Mouse (Mus musculus): ENCODE results near the gene H2-M10.1. TPM values are rescaled to one million over a fixed set of nuclear protein-coding genes. Genes with fewer than 3 reads are reported as not detected.
"Not testable (repeated sequence)": the region's sequence is repeated elsewhere in the genome, so short reads cannot be mapped to it uniquely, and the experiment has no call there.

Gene H2-M10.1
- polyA plus RNA-seq, 1 experiment from 2014 or later: not detected

DNA sequence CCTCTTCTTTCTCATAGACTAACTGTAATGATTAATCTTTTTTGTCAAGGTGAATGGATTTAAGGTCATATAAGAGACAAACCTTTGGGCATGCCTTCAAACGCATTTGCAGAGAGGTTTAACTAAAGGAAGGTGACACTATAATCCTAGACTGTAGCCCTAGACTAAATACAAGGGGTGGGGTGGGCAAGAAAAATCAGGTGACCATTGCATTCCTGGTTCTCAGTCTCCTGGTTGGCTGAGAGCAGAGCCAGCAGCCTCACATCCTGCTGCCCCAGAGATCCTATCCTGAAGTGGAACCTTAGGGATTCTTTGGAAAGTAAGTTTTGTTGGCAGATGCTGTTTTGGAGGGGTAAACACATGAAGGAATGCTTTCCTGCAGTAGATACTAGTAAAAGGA lies 16.7 kb downstream of the H2-M10.1 start:
- Histone ChIP-seq H3K27ac (ENCODE audit: low read length) (no peak overlapping the region), H3K9ac (replicated peaks; ENCODE audit: low read depth, low read length) (no peak overlapping the region), H3K4me3 (replicated peaks; ENCODE audit: low read length) (no peak overlapping the region), H3K27me3 (replicated peaks; ENCODE audit: control insufficient read depth, insufficient read depth, low read length) (no peaks in the 10 kb centered on the region), H3K4me2 (ENCODE audit: low read length) (no peak overlapping the region), H3K4me1 (replicated peaks; ENCODE audit: control insufficient read depth, insufficient read depth, low read length) (peaks cover 3% of the 10 kb centered on the region), H3K36me3 (ENCODE audit: control insufficient read depth, insufficient read depth) (no peaks in the 10 kb centered on the region), H3K9me3 (ENCODE audit: control insufficient read depth, low read length) (no peaks in the 10 kb centered on the region)
- WGBS: 38% methylated on average over 1 of the region's 1 CpGs
- ATAC-seq: no peak

DNA sequence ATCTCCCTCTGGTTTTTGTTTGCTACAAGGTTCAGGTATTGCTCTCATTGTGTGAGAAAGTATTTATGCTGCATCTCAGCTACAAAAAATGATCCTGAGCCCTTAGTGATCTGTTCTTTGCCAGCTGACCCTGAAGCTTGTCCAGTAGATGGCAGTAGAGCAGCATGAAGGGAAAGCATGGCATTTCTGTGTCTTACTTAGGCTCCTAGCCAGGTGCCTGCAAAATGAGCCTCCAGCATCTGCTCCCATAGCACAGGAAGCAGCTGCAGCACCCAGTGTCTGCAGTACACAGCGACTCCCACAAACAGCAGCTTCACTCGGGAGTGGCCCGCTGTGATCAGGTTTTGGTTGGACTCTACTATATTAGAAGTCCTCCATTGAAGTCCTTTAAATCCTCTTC lies 17.1 kb downstream of the H2-M10.1 start:
- not testable (repeated sequence) for H3K9ac ChIP-seq (replicated peaks; ENCODE audit: low read depth, low read length); H3K4me3 ChIP-seq (replicated peaks; ENCODE audit: low read length); H3K27ac ChIP-seq (ENCODE audit: low read length); H3K9me3 ChIP-seq (ENCODE audit: control insufficient read depth, low read length); H3K27me3 ChIP-seq (replicated peaks; ENCODE audit: control insufficient read depth, insufficient read depth, low read length); H3K4me2 ChIP-seq (ENCODE audit: low read length); H3K36me3 ChIP-seq (ENCODE audit: control insufficient read depth, insufficient read depth); H3K4me1 ChIP-seq (replicated peaks; ENCODE audit: control insufficient read depth, insufficient read depth, low read length)
- peak; percentile 72 for ATAC-seq
- WGBS: 3% methylated on average over 3 of the region's 3 CpGs

DNA sequence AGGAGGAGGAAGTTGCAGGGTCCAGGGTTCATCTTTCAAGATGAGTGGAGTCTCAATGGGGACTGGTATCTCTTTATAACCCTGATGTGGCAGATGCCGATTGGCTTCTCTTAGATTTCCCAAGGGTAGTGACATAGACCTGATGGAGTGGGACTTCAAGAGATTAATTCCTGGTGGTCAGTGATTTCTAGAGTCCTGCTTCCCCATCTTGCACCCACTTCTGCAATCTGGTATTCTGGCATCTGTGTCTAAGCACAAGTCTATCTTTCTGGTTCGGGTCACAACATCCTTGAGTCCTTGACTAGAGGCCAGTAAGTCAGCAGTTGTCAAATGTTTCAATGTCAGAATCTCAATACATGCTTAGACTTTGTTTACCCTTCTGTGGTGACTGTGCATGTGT lies 39.6 kb downstream of the H2-M10.1 start, which contains the start of gene H2-M10.2:
Gene H2-M10.2 (minus strand): TSS at position 101 of the 400 bp plus-strand sequence.
- ATAC-seq: no peak
- Histone ChIP-seq H3K4me2 (ENCODE audit: low read length) (no peak within 1 kb of the TSS), H3K4me3 (replicated peaks; ENCODE audit: low read length) (no peak within 1 kb of the TSS), H3K9ac (replicated peaks; ENCODE audit: low read depth, low read length) (no peak within 1 kb of the TSS), H3K36me3 (ENCODE audit: control insufficient read depth, insufficient read depth) (peaks cover 4% of the 10 kb centered on the region; the same call in 1 of the 2 replicates), H3K27me3 (replicated peaks; ENCODE audit: control insufficient read depth, insufficient read depth, low read length) (no peaks in the 10 kb centered on the region), H3K4me1 (replicated peaks; ENCODE audit: control insufficient read depth, insufficient read depth, low read length) (no peaks in the 10 kb centered on the region), H3K9me3 (ENCODE audit: control insufficient read depth, low read length) (peaks cover 2% of the 10 kb centered on the region; the same call in 1 of the 2 replicates), H3K27ac (ENCODE audit: low read length) (no peak within 1 kb of the TSS)
- WGBS: 94% methylated on average over 2 of the region's 2 CpGs

DNA sequence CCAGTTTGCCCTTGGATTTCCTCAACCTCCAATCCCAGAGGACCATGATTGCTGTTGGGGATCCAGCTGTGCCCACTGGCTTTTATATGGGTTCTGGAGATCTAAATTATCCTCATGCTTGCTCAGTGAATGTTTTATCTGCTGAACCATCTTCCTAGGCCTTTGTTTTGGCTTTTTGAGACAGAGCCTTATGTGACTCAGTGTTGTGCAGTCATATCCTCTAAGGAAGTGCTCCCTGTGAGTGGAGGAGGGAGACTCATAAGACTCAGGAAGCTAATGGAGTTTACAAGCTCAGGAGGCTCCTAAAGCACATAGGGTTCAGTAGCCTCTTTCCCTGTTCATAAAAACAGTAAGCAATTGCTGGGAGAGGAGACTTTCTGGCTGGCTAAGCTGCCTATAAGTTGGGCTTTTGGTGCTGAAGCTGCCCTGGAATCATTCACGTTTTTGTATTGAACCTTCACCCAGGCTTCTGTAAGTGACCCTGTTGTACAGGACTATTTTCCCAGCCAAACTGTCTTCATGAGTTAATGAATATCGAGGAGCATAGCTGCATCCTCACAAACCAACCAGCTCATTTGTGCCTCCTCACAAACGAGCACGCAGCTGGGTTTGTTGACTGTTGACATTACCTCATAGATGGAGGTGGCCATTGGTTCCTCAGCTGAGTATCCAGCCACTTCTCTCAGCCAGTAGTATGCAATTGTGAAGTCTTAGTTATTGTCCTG lies 44.3 kb downstream of the H2-M10.1 start:
- Histone ChIP-seq H3K4me1 (replicated peaks; ENCODE audit: control insufficient read depth, insufficient read depth, low read length) (no peaks in the 10 kb centered on the region), H3K9me3 (ENCODE audit: control insufficient read depth, low read length) (peaks cover 2% of the 10 kb centered on the region; the same call in 1 of the 2 replicates), H3K27ac (ENCODE audit: low read length) (no peak overlapping the region), H3K4me3 (replicated peaks; ENCODE audit: low read length) (no peak overlapping the region), H3K9ac (replicated peaks; ENCODE audit: low read depth, low read length) (no peak overlapping the region), H3K36me3 (ENCODE audit: control insufficient read depth, insufficient read depth) (peaks cover 17% of the 10 kb centered on the region), H3K27me3 (replicated peaks; ENCODE audit: control insufficient read depth, insufficient read depth, low read length) (no peaks in the 10 kb centered on the region), H3K4me2 (ENCODE audit: low read length) (no peak overlapping the region)
- no peak for ATAC-seq
- 91% methylated on average over 4 of the region's 4 CpGs for WGBS

DNA sequence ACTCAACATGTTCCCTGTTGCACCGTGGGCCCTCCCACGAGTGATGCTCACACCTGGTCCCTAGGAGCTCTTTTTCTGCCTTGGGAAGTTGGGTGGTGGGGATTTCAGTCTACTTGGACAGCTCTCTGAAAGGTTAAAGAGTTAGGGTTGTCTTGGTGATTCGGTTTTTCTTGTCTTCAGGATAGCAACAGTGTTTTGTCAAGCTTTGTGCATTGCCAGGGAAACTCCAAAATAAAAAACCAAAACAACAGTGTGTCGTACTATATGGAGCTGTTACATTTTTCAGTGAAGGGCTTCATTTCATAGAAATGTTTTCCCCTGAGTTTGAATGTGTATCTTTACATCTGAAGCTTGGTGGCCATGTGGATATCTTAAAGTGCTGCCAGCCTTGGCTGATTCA lies 51.2 kb downstream of the H2-M10.1 start:
- Histone ChIP-seq H3K9ac (replicated peaks; ENCODE audit: low read depth, low read length) (no peak overlapping the region), H3K4me3 (replicated peaks; ENCODE audit: low read length) (no peak overlapping the region), H3K9me3 (ENCODE audit: control insufficient read depth, low read length) (no peaks in the 10 kb centered on the region), H3K27ac (ENCODE audit: low read length) (no peak overlapping the region), H3K36me3 (ENCODE audit: control insufficient read depth, insufficient read depth) (peaks cover under 1% of the 10 kb centered on the region; the same call in 1 of the 2 replicates), H3K4me2 (ENCODE audit: low read length) (no peak overlapping the region), H3K4me1 (replicated peaks; ENCODE audit: control insufficient read depth, insufficient read depth, low read length) (peaks cover 32% of the 10 kb centered on the region), H3K27me3 (replicated peaks; ENCODE audit: control insufficient read depth, insufficient read depth, low read length) (no peaks in the 10 kb centered on the region)
- WGBS: 95% methylated on average over 4 of the region's 4 CpGs
- no peak for ATAC-seq

DNA sequence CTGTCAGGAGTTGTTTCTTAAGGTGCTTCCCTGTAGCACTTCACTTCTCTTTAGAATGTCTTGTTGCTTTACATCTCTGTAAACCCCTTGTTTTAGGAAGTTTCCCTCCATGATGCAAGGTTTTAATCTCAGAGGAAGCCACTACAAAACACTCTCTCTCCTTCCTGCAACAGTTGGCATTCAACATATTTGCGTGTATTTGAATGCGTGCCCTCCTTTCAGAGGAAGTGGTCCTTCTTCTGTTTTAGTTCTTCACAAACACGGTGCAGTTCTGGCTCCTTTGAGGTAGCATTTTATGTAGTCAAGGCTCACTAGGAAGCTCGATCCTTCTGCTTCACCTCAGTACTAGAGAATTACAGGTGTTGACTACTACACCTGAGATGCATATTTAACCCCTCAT lies 52.2 kb downstream of the H2-M10.1 start:
- H3K9me3 ChIP-seq (ENCODE audit: control insufficient read depth, low read length): no peaks in the 10 kb centered on the region
- no peaks in the 10 kb centered on the region for H3K27me3 ChIP-seq (replicated peaks; ENCODE audit: control insufficient read depth, insufficient read depth, low read length)
- H3K4me3 ChIP-seq (replicated peaks; ENCODE audit: low read length): no peak overlapping the region
- H3K9ac ChIP-seq (replicated peaks; ENCODE audit: low read depth, low read length): no peak overlapping the region
- WGBS: 85% methylated on average over 4 of the region's 4 CpGs
- H3K4me1 ChIP-seq (replicated peaks; ENCODE audit: control insufficient read depth, insufficient read depth, low read length): peaks cover 33% of the 10 kb centered on the region
- H3K27ac ChIP-seq (ENCODE audit: low read length): no peak overlapping the region
- H3K36me3 ChIP-seq (ENCODE audit: control insufficient read depth, insufficient read depth): no peaks in the 10 kb centered on the region
- H3K4me2 ChIP-seq (ENCODE audit: low read length): no peak overlapping the region
- ATAC-seq: no peak

Other genes with a start within 250 kb of the H2-M10.1 start
- not detected in 2 replicates for gene Gm19684, start 204.5 kb downstream of the H2-M10.1 start, polyA plus RNA-seq (2015; fragmentation: Nextera tagmentation; extraction: Ambion mirVana)
- gene Gm7030, start 196.7 kb downstream of the H2-M10.1 start, polyA plus RNA-seq (2015; fragmentation: Nextera tagmentation; extraction: Ambion mirVana): not detected in 2 replicates
- gene Gm8909, start 157.6 kb downstream of the H2-M10.1 start, polyA plus RNA-seq (2015; fragmentation: Nextera tagmentation; extraction: Ambion mirVana): not detected in 2 replicates
- not detected in 2 replicates for gene H2-T3, start 135.9 kb downstream of the H2-M10.1 start, polyA plus RNA-seq (2015; fragmentation: Nextera tagmentation; extraction: Ambion mirVana)
- 84.8 and 99.7 TPM in 2 replicates for gene Rpp21, start 68.1 kb downstream of the H2-M10.1 start, polyA plus RNA-seq (2015; fragmentation: Nextera tagmentation; extraction: Ambion mirVana)
- 27.9 and 31.8 TPM in 2 replicates for gene Trim39, start 53.9 kb downstream of the H2-M10.1 start, polyA plus RNA-seq (2015; fragmentation: Nextera tagmentation; extraction: Ambion mirVana)
- gene H2-M10.2, start 39.7 kb downstream of the H2-M10.1 start, polyA plus RNA-seq (2015; fragmentation: Nextera tagmentation; extraction: Ambion mirVana): 0.32 TPM in 1 of 2 replicates, not detected in the other
- gene H2-M10.3, start 42.3 kb upstream of the H2-M10.1 start, polyA plus RNA-seq (2015; fragmentation: Nextera tagmentation; extraction: Ambion mirVana): not detected in 2 replicates
- not detected in 2 replicates for gene H2-M10.4, start 136.2 kb upstream of the H2-M10.1 start, polyA plus RNA-seq (2015; fragmentation: Nextera tagmentation; extraction: Ambion mirVana)
- gene H2-M11, start 220.9 kb upstream of the H2-M10.1 start, polyA plus RNA-seq (2015; fragmentation: Nextera tagmentation; extraction: Ambion mirVana): not detected in 2 replicates